Mouse (Mus musculus) hindlimb bud, embryonic 11.5 days (tissue): ENCODE data around the gene Lce3d.

Experiments used
- DNase-seq: peaks from one replicate; pipeline ENCODE4 v3.0.0-alpha.2; 2012; ENCODE audit warnings: low read depth, low spot score; ENCODE audit errors: extremely low spot score

The Lce3d gene

DNA sequence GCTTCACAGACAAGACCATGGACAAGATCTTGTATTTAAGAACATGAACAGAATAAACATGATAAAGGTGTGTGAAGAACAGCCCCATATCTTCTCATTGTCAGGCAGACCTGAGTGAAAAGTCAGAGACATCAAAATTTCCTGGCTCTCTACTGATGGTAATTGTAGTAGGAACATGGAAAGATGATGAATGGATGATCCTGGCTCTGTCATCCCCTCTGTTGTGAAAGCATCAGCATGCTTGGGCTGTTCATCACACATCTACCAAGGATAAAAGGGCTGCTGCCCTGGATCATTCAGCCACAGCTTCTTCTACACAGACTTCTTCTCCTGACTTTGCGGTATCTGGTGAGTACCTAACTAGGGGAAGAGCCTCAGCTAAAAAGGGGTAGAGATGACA, at the start of gene Lce3d:
Lce3d (plus strand) TSS at position 301 of the 400 bp plus-strand sequence.
- no peak for DNase-seq

DNA sequence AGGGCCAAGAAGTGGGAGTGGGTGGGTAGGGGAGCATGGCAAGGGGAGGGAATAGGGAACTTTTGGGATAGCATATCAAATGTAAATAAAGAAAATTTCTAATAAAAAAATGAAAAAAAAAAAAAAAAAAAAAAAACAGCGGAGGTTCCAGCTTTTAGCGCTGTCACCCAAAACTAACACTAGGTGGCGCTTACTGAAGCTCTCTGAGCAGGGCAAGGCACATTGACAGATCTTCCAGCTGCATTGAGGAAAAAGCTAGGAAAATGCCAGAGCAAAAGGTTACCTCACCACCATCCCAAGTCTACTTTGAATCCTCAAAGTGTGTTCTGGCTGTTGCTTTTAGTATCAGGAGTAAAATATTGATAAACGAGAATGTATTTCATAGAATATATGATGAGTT, 49.6 kb upstream of the Lce3d start:
- DNase-seq: no peak

DNA sequence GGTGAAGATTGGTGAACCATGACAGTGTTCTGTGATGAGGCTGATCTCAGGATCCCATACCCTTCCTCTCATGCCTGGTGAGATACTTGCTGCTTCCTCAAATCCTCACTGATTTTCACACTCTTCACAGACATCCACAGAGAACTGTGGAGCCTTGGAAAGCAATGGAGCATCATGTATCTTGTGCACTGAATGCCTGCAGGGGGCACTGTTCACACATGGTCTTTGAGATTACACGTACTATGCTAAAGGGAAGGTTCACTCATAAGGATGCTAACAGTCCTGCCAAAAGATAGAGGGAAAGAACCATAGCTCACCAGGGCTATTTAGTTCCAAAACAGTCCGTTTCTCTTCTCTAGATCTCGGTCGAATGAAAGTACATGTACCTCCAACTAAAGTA, 36.8 kb upstream of the Lce3d start:
- no peak for DNase-seq

DNA sequence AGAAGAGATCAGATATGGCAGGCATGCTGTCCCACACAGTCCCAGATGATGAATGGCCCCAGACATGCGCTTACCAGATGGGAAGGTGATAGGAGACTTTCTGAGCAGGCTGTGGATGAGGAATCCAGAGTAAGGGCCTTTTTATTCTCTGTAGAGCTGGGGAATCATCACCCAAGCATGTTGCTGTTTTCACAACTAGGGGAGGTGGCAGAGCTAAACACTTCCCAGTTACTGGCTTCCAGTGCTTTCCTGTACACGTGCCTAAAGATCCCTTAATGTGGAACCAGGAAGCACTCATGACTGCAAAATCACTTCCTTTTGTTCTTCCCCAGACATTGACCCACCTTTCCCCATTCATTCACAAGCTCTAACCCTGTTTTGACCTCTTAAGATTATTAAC, 31.1 kb upstream of the Lce3d start, which contains the start of gene Lce3a:
Lce3a (minus strand) TSS at position 101 of the 400 bp plus-strand sequence.
- DNase-seq: no peak

DNA sequence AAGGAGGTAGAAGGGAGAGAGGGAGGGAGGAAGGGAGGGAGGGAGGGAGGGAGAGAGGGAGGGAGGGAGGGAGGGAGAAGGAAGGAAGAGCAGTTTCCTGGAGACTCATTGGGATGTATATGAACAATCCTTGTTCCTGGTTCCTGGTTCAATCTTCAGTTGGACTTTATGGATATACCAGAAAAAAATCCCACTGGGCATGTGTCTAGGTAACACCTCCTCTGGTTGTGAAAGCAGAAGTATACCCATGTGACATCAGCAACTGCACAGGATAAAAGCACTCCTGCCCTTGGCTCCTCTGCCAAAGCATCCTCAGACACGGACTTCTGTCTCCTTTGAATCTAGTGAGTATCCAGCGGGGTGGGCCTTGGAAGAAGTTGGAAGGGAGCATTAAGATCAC, 24.5 kb upstream of the Lce3d start, which contains the start of gene Lce3b:
Lce3b (plus strand) TSS at position 301 of the 400 bp plus-strand sequence.
- no peak for DNase-seq

DNA sequence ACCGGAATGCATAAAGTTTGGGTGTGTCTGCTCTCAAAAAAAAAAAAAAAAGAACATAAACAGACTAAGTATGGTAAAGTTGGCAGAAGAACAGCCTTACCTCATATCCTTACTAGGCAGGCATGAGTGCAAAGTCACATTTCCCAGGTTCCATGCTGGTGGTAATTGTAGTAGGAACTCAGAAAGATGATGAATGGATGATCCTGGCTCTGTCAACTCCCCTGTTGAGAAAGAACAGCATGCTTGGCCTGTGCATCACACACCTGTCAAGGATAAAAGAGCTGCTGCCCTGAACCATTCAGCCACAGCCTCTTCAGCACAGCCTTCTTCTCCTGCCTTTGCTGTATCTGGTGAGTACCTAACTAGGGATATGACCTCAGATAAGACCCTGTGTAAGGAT, 13.0 kb upstream of the Lce3d start, which contains the start of gene Lce3c:
Lce3c (plus strand) TSS at position 301 of the 400 bp plus-strand sequence.
- DNase-seq: no peak

DNA sequence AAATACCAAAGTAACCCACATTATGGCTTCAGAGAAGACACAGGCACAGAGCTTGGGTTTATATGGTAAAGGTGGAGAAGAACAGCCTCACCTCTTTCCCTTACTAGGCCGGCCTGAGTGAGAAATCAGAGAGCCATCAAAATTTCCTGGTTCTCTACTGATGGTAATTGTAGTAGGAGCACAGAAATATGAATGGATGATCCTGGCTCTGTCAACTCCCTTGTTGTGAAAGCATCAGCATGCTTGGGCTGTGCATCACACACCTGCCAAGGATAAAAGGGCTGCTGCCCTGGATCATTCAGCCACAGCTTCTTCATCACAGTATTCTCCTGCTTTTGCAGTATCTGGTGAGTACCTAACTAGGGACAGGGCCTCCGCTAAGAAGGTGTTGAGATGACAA, 9.6 kb downstream of the Lce3d start, which contains the start of gene Lce3e:
Lce3e (plus strand) TSS at position 301 of the 400 bp plus-strand sequence.
- no peak for DNase-seq

DNA sequence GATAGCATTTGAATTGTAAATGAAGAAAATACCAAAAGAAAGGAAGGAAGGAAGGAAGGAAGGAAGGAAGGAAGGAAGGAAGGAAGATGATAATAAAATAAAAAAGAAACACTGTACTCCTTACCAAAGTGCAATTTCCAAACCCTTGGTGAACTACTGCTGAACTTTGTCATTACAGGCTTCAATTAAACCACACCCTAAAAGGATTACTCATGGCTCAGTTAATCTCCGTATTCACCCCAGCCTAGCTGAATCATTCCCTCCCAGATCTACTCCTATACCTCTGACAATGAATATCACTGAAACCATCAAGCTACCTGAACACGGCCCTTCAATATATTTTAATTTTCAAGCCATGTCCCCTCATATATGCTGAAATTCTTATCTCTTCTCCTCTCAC, 21.3 kb downstream of the Lce3d start:
- no peak for DNase-seq

DNA sequence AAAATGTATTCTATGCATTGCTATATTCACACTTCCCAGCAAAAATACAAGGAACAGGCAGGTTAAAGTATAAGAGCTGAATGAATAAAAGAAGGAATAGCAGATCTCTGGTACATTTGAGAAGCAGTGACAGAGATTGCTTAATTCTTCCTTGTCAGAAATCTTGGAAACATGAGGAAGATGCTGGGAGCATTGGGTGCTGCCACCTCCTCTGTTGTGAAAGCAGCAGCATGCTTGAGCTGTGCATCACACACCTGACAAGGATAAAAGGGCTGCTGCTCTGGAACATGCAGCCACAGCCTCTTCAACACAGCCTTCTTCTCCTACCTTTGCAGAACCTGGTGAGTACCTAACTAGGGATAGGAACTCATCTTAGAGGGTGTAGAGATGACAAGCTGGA, 34.7 kb downstream of the Lce3d start, which contains the start of gene Lce3f:
Lce3f (plus strand) TSS at position 301 of the 400 bp plus-strand sequence.
- no peak for DNase-seq

DNA sequence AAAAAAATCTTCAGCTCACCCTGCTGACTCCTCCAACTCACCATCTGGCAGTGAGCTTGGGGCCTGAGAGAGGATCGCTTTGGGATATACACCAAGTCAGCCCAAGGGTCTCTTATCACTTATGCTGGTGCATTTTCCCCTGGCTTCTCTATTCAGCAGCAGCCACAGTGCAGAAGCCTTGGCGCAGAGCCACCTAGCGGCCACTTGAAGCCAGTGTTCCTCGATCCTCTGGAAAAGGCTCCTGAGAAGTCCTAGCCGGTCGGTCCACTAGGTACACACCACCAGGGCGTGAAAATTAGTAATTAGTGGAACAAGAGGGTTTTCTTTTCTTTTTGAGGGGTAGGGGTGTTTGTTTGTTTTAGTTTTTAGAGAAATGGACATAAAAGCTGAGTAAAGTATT, 41.5 kb downstream of the Lce3d start:
- no peak for DNase-seq

DNA sequence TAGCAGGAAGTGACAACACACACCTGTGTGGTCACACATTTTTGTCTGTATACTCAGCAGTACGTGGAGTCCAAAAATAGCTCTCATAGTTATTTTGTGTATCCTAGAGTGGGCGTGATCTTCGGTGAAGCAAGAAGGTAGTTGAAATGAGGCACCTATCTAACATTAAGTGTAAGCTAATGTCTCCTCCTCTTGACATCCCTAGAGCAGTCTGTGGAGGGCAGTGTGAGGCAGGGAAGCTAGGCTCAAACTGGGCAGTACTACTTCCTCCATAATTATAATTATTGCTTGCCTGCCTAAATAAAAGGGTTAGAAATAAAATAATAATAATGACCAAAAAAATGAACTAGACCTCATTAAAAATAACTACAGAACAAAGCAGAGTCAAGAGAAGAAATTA, 43.4 kb downstream of the Lce3d start:
- no peak for DNase-seq

DNA sequence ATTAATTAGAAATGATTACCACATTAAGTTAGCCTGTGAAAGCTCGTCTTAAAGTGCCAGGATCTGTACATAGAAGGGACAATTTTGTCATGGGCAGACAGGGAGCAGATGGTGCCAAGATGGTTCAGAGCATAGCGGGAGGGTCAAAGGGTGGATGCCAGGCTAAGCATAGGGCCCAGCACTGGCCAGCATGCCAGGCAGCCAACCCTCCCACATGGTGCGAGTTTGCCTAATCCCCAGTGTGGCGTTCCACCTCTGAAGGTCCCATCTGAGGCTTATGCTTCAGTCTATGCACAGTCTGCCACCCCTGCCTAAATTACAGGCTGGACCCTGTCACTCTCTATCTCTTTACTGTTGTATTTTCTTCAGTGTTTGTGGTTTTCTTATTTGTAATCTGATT, 45.7 kb downstream of the Lce3d start:
- DNase-seq: no peak
